27 mouse cellular contexts compared by ENCODE assay signal in the genomic region with DNA sequence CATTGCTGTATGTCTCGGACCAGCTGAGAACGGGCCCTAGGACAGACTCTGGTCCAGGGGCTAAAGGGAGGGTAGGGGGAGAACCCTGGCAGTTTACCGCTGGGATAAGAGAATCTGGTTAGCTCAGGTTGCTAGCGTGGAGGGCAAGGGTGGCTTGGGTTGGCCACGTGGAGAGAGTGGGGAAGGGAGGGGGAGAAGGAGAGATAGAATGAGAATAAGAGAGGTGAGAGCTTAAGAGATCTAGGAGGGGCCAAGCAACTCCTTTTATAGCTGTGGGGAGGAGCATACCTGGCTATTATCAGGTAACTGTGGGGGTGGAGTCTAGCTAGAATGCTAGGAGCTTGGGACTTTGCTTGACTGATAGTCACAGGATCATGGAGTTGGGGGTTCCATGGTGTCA. TPM values are rescaled to one million over a fixed set of nuclear protein-coding genes. Genes with fewer than 3 reads are reported as not detected.
DNase-seq lines count a peak whose midpoint lies in the region; ATAC-seq and TF ChIP-seq lines count a peak whose summit lies in the region.
"Had no signal": no experiment of that assay in that cellular context is flagged by ENCODE, and none has a peak within 500 bp of the region (broad histone marks: within the 10 kb centered on the region; RNA-seq: fewer than 3 reads in every experiment).

No protein-coding gene starts in this region.

- H3K27me3 ChIP-seq in hindbrain, embryonic 15.5 days = no peaks in the 10 kb centered on the region
- H3K27me3 ChIP-seq in hindbrain, embryonic 10.5 days (ENCODE audit: insufficient read depth, poor library complexity, severe bottlenecking) = no peaks in the 10 kb centered on the region
- 0 out of 2 replicates have a peak, but pooled peaks cover 1% of the 10 kb centered on the region for H3K27me3 ChIP-seq in intestine, embryonic 14.5 days (replicated peaks; ENCODE audit: control insufficient read depth, insufficient read depth, low read length)
- H3K27me3 ChIP-seq in intestine, postnatal 0 days (replicated peaks; ENCODE audit: control insufficient read depth, insufficient read depth, low read length) = no peaks in the 10 kb centered on the region
- H3K27me3 ChIP-seq: CH12.LX; embryonic facial prominence, embryonic 15.5 days; forebrain, embryonic 12.5 days; forebrain, embryonic 15.5 days; hindbrain, embryonic 13.5 days had no signal

- no peak overlapping the region for H3K4me3 ChIP-seq in hindbrain, embryonic 15.5 days
- no peak overlapping the region for H3K4me3 ChIP-seq in hindbrain, embryonic 10.5 days
- H3K4me3 ChIP-seq in intestine, embryonic 14.5 days (ENCODE audit: low read depth, low read length) = no peak overlapping the region
- H3K4me3 ChIP-seq in intestine, postnatal 0 days (ENCODE audit: low read depth, low read length) = no peak overlapping the region
- H3K4me3 ChIP-seq: embryonic facial prominence, embryonic 12.5 days; embryonic facial prominence, embryonic 15.5 days; forebrain, embryonic 12.5 days; forebrain, embryonic 15.5 days; heart, adult 2 months; hindbrain, embryonic 13.5 days had no signal

- no peak overlapping the region for H3K4me2 ChIP-seq in hindbrain, embryonic 15.5 days
- no peak overlapping the region for H3K4me2 ChIP-seq in intestine, embryonic 14.5 days (ENCODE audit: low read length)
- H3K4me2 ChIP-seq in intestine, postnatal 0 days (replicated peaks; ENCODE audit: low read depth) = peak overlapping the region; percentile 43
- H3K4me2 ChIP-seq: embryonic facial prominence, embryonic 12.5 days; embryonic facial prominence, embryonic 15.5 days; forebrain, embryonic 12.5 days; forebrain, embryonic 15.5 days; heart, embryonic 11.5 days; hindbrain, embryonic 13.5 days had no signal

- no peaks in the 10 kb centered on the region for H3K4me1 ChIP-seq in hindbrain, embryonic 15.5 days (replicated peaks)
- peaks cover 7% of the 10 kb centered on the region for H3K4me1 ChIP-seq in hindbrain, embryonic 10.5 days (replicated peaks)
- no peaks in the 10 kb centered on the region for H3K4me1 ChIP-seq in intestine, embryonic 14.5 days (replicated peaks; ENCODE audit: control insufficient read depth, insufficient read depth, low read length)
- 0 out of 2 replicates have a peak, but pooled peaks cover 2% of the 10 kb centered on the region for H3K4me1 ChIP-seq in intestine, postnatal 0 days (replicated peaks; ENCODE audit: control insufficient read depth, insufficient read depth, low read length)
- H3K4me1 ChIP-seq: embryonic facial prominence, embryonic 12.5 days; embryonic facial prominence, embryonic 15.5 days had no signal

- no peaks in the 10 kb centered on the region for H3K36me3 ChIP-seq in hindbrain, embryonic 15.5 days
- no peaks in the 10 kb centered on the region for H3K36me3 ChIP-seq in hindbrain, embryonic 10.5 days
- H3K36me3 ChIP-seq in intestine, embryonic 14.5 days (ENCODE audit: control insufficient read depth, insufficient read depth, low read length) = no peaks in the 10 kb centered on the region
- H3K36me3 ChIP-seq in intestine, postnatal 0 days (ENCODE audit: control insufficient read depth, insufficient read depth) = no peaks in the 10 kb centered on the region
- H3K36me3 ChIP-seq: embryonic facial prominence, embryonic 12.5 days; embryonic facial prominence, embryonic 15.5 days; forebrain, embryonic 12.5 days; forebrain, embryonic 15.5 days; G1E; hindbrain, embryonic 13.5 days had no signal

- H3K27ac ChIP-seq in hindbrain, embryonic 15.5 days (replicated peaks) = no peak overlapping the region
- H3K27ac ChIP-seq in hindbrain, embryonic 10.5 days = no peak overlapping the region
- H3K27ac ChIP-seq in intestine, embryonic 14.5 days (ENCODE audit: low read depth) = no peak overlapping the region
- H3K27ac ChIP-seq in intestine, postnatal 0 days (ENCODE audit: low read depth, low read length) = no peak overlapping the region
- H3K27ac ChIP-seq: embryonic facial prominence, embryonic 12.5 days; embryonic facial prominence, embryonic 15.5 days; forebrain, embryonic 12.5 days; forebrain, embryonic 15.5 days; heart, adult 2 months; hindbrain, embryonic 13.5 days; hindbrain, postnatal 0 days had no signal

- ATAC-seq in hindbrain, embryonic 15.5 days (ENCODE audit: low FRiP score, low read depth) = peak; percentile 45; the same call in 1 of the 2 replicates
- ATAC-seq in intestine, embryonic 14.5 days (replicated peaks; ENCODE audit: low FRiP score, low TSS enrichment, low read depth) = peak; percentile 64; the same call in 1 of the 2 replicates
- peak; percentile 84 for ATAC-seq in intestine, postnatal 0 days
- ATAC-seq: forebrain, embryonic 15.5 days; hindbrain, postnatal 0 days; inflammation-experienced regulatory T-cells, adult 6 months had no signal

- no peak for DNase-seq in hindbrain, embryonic 10.5 days (ENCODE audit: low spot score)
- DNase-seq in intestine, embryonic 14.5 days (ENCODE audit: low spot score) = no peak
- DNase-seq in cerebellum, postnatal 14 days = no peak
- DNase-seq in adrenal gland, adult 2 months = no peak
- DNase-seq: adrenal gland, adult 8-10 months; adrenal gland, postnatal 25 days; B cell, adult 2 months; cerebellum, adult 11-12 months; cerebellum, adult 8-10 months; cerebellum, postnatal 10 days; gastrocnemius, postnatal 25 days; heart, adult 2 months; kidney, adult 2 months had no signal

- no peak for TF ChIP-seq CTCF in intestine, postnatal 0 days (IDR thresholded peaks at IDR 0.05; ENCODE audit: low read depth)

- H3K9ac ChIP-seq in hindbrain, embryonic 15.5 days = no peak overlapping the region
- H3K9ac ChIP-seq in intestine, embryonic 14.5 days (ENCODE audit: low read length) = no peak overlapping the region
- H3K9ac ChIP-seq in intestine, postnatal 0 days (ENCODE audit: low read depth, low read length) = no peak overlapping the region
- H3K9ac ChIP-seq: embryonic facial prominence, embryonic 12.5 days; embryonic facial prominence, embryonic 15.5 days; forebrain, embryonic 12.5 days; forebrain, embryonic 15.5 days; hindbrain, embryonic 13.5 days had no signal

- WGBS in hindbrain, embryonic 15.5 days = 80% methylated on average over 5 of the region's 5 CpGs
- 71% methylated on average over 5 of the region's 5 CpGs for WGBS in hindbrain, embryonic 10.5 days
- 61% methylated on average over 5 of the region's 5 CpGs for WGBS in intestine, embryonic 14.5 days
- 50% methylated on average over 5 of the region's 5 CpGs for WGBS in intestine, postnatal 0 days

- H3K9me3 ChIP-seq in hindbrain, embryonic 15.5 days = no peaks in the 10 kb centered on the region
- H3K9me3 ChIP-seq in hindbrain, embryonic 10.5 days = no peaks in the 10 kb centered on the region
- H3K9me3 ChIP-seq in intestine, embryonic 14.5 days (ENCODE audit: control insufficient read depth, low read length) = no peaks in the 10 kb centered on the region
- no peaks in the 10 kb centered on the region for H3K9me3 ChIP-seq in intestine, postnatal 0 days (ENCODE audit: control insufficient read depth)
- H3K9me3 ChIP-seq: embryonic facial prominence, embryonic 12.5 days; embryonic facial prominence, embryonic 15.5 days; forebrain, embryonic 12.5 days; forebrain, embryonic 15.5 days; hindbrain, embryonic 13.5 days had no signal

RNA-seq across cellular contexts. Expression of gene Erich3, which starts 7.4 kb away (rescaled TPM):
- 2.2 TPM in 2 replicates for polyA plus RNA-seq in hindbrain, embryonic 15.5 days (2015; fragmentation: Nextera tagmentation; extraction: Ambion mirVana)
- 0.27 and 0.69 TPM in 2 replicates for polyA plus RNA-seq in hindbrain, embryonic 10.5 days (2016; fragmentation: Nextera tagmentation; extraction: Ambion mirVana)
- 0.09 and 0.55 TPM in 2 replicates for polyA plus RNA-seq in intestine, embryonic 14.5 days (2014; fragmentation: Nextera tagmentation; extraction: Ambion mirVana)
- polyA plus RNA-seq in intestine, postnatal 0 days (2015; fragmentation: Nextera tagmentation; extraction: Ambion mirVana) = 0.08 and 0.12 TPM in 2 replicates
- under 1 TPM; 0.46 to 0.79 TPM for total RNA-seq in adrenal gland, adult 2 months (2021)
- 0.08 and 0.09 TPM in 2 replicates for polyA plus RNA-seq in adrenal gland, adult 2 months (2012; rRNA removed)
- total RNA-seq: common myeloid progenitor, adult 5-6 weeks; gastrocnemius, postnatal 25 days; hematopoietic stem cell, adult 5-6 weeks had no signal
- polyA plus RNA-seq: G1E; inflammation-experienced regulatory T-cells, adult 6 months had no signal
